In genomic region chr14:121964990-121965389, GRCm38 (mm10) we compare ENCODE assay signal across 10 mouse cellular contexts. TPM values are rescaled to one million over a fixed set of nuclear protein-coding genes. Genes with fewer than 3 reads are reported as not detected.
DNase-seq lines count a peak whose midpoint lies in the region; ATAC-seq and TF ChIP-seq lines count a peak whose summit lies in the region.
"Had no signal": no experiment of that assay in that cellular context is flagged by ENCODE, and none has a peak within 500 bp of the region (broad histone marks: within the 10 kb centered on the region; RNA-seq: fewer than 3 reads in every experiment).

Gene Gpr183, minus strand, starts transcription at chr14:121965195.

- WGBS in heart, adult 2 months, result 21% methylated on average over 6 of the region's 6 CpGs
- 4% methylated on average over 6 of the region's 6 CpGs for WGBS in thymus, adult 2 months
- 29% methylated on average over 6 of the region's 6 CpGs for WGBS in intestine, postnatal 0 days
- 32% methylated on average over 6 of the region's 6 CpGs for WGBS in stomach, postnatal 0 days

- peak within 1 kb of the TSS; percentile 7; the same call in 1 of the 2 replicates for H3K27ac ChIP-seq in heart, adult 2 months
- H3K27ac ChIP-seq in thymus, adult 2 months (ENCODE audit: control insufficient read depth, insufficient read depth, low read length), result peak within 1 kb of the TSS; percentile 75
- H3K27ac ChIP-seq in intestine, postnatal 0 days (ENCODE audit: low read depth, low read length), result no peak within 1 kb of the TSS
- H3K27ac ChIP-seq in stomach, postnatal 0 days (replicated peaks), result no peak within 1 kb of the TSS
- H3K27ac ChIP-seq: limb, embryonic 12.5 days had no signal

- peaks cover 7% of the 10 kb centered on the region for H3K4me1 ChIP-seq in heart, adult 2 months (ENCODE audit: control insufficient read depth, insufficient read depth, low read length)
- H3K4me1 ChIP-seq in thymus, adult 2 months (replicated peaks; ENCODE audit: control insufficient read depth, insufficient read depth, low read length), result peaks cover 35% of the 10 kb centered on the region
- no peaks in the 10 kb centered on the region for H3K4me1 ChIP-seq in intestine, postnatal 0 days (replicated peaks; ENCODE audit: control insufficient read depth, insufficient read depth, low read length)
- peaks cover 6% of the 10 kb centered on the region; the same call in 1 of the 2 replicates for H3K4me1 ChIP-seq in stomach, postnatal 0 days (replicated peaks; ENCODE audit: control insufficient read depth, insufficient read depth)

- peaks cover 5% of the 10 kb centered on the region; the same call in 1 of the 2 replicates for H3K79me2 ChIP-seq in heart, adult 2 months (replicated peaks; ENCODE audit: control insufficient read depth, insufficient read depth, low read length)

- no peak within 1 kb of the TSS for H3K4me3 ChIP-seq in heart, adult 2 months
- H3K4me3 ChIP-seq in thymus, adult 2 months (ENCODE audit: control insufficient read depth, insufficient read depth, low read length), result peak within 1 kb of the TSS; percentile 31; the same call in 1 of the 2 replicates
- no peak within 1 kb of the TSS for H3K4me3 ChIP-seq in intestine, postnatal 0 days (ENCODE audit: low read depth, low read length)
- 0 out of 2 replicates have a peak within 1 kb of the TSS, but pooled peaks have one; percentile 6 for H3K4me3 ChIP-seq in stomach, postnatal 0 days (ENCODE audit: low read depth, low read length)
- H3K4me3 ChIP-seq: limb, embryonic 12.5 days had no signal

- TF ChIP-seq POLR2A in heart, adult 2 months (IDR thresholded peaks at IDR 0.05; ENCODE audit: insufficient read depth, low read depth, low read length), result peak; percentile 43; the same call in 1 of the 2 replicates
- no peak for TF ChIP-seq POLR2A in thymus, adult 2 months (IDR thresholded peaks at IDR 0.05; ENCODE audit: control insufficient read depth, extremely low read depth, insufficient read depth, low read length, poor library complexity)

- no peak within 1 kb of the TSS for H3K9ac ChIP-seq in heart, adult 2 months (ENCODE audit: low read depth, low read length)
- peak within 1 kb of the TSS; percentile 0; the same call in 1 of the 2 replicates for H3K9ac ChIP-seq in intestine, postnatal 0 days (ENCODE audit: low read depth, low read length)
- no peak within 1 kb of the TSS for H3K9ac ChIP-seq in stomach, postnatal 0 days (ENCODE audit: low read length)
- H3K9ac ChIP-seq: limb, embryonic 12.5 days had no signal

- no peak for TF ChIP-seq CTCF in heart, adult 2 months (IDR thresholded peaks at IDR 0.05)
- TF ChIP-seq CTCF in thymus, adult 2 months (IDR thresholded peaks at IDR 0.05; ENCODE audit: borderline replicate concordance, control insufficient read depth, extremely low read depth, insufficient read depth, low read length, poor library complexity), result no peak
- no peak for TF ChIP-seq CTCF in intestine, postnatal 0 days (IDR thresholded peaks at IDR 0.05; ENCODE audit: low read depth)
- TF ChIP-seq CTCF in stomach, postnatal 0 days (IDR thresholded peaks at IDR 0.05; ENCODE audit: low read depth), result no peak

- H3K4me2 ChIP-seq in intestine, postnatal 0 days (replicated peaks; ENCODE audit: low read depth), result peak within 1 kb of the TSS; percentile 38
- H3K4me2 ChIP-seq in stomach, postnatal 0 days (replicated peaks; ENCODE audit: low read depth), result peak within 1 kb of the TSS; percentile 28
- H3K4me2 ChIP-seq: limb, embryonic 12.5 days had no signal

- no peaks in the 10 kb centered on the region for H3K36me3 ChIP-seq in heart, adult 2 months (ENCODE audit: control insufficient read depth, insufficient read depth, low read length)
- H3K36me3 ChIP-seq in thymus, adult 2 months (ENCODE audit: control insufficient read depth, insufficient read depth, low read length), result no peaks in the 10 kb centered on the region
- H3K36me3 ChIP-seq in intestine, postnatal 0 days (ENCODE audit: control insufficient read depth, insufficient read depth), result no peaks in the 10 kb centered on the region
- no peaks in the 10 kb centered on the region for H3K36me3 ChIP-seq in stomach, postnatal 0 days (ENCODE audit: control insufficient read depth, insufficient read depth, low read length)

- DNase-seq in heart, adult 2 months, result peak in 1 of 2 experiments; percentile 43
- DNase-seq in heart, postnatal 36 days, result no peak
- peak; percentile 31 for DNase-seq in thymus, adult 2 months
- no peak for DNase-seq in thymus, postnatal 4 days
- no peak for DNase-seq in stomach, postnatal 0 days (ENCODE audit: low spot score)
- no peak for DNase-seq in right cerebral cortex, postnatal 25 days
- DNase-seq in retina, postnatal 1 day, result no peak
- DNase-seq: adrenal gland, postnatal 14 days had no signal

- no peak for ATAC-seq in intestine, postnatal 0 days
- no peak for ATAC-seq in stomach, postnatal 0 days (ENCODE audit: low FRiP score, low TSS enrichment)

- no peaks in the 10 kb centered on the region for H3K9me3 ChIP-seq in intestine, postnatal 0 days (ENCODE audit: control insufficient read depth)
- H3K9me3 ChIP-seq in stomach, postnatal 0 days (ENCODE audit: control insufficient read depth, low read length), result no peaks in the 10 kb centered on the region
- H3K9me3 ChIP-seq: limb, embryonic 12.5 days had no signal

- H3K27me3 ChIP-seq in heart, adult 2 months (ENCODE audit: control insufficient read depth, insufficient read depth, low read length), result no peaks in the 10 kb centered on the region
- H3K27me3 ChIP-seq in thymus, adult 2 months (ENCODE audit: control insufficient read depth, insufficient read depth, low read length), result no peaks in the 10 kb centered on the region
- H3K27me3 ChIP-seq in intestine, postnatal 0 days (replicated peaks; ENCODE audit: control insufficient read depth, insufficient read depth, low read length), result no peaks in the 10 kb centered on the region
- H3K27me3 ChIP-seq in stomach, postnatal 0 days (ENCODE audit: control insufficient read depth, insufficient read depth, low read length), result no peaks in the 10 kb centered on the region
- H3K27me3 ChIP-seq: limb, embryonic 12.5 days had no signal

- TF ChIP-seq EP300 in heart, adult 2 months (IDR thresholded peaks at IDR 0.05; ENCODE audit: insufficient read depth, low read depth, low read length), result no peak
- TF ChIP-seq EP300 in stomach, postnatal 0 days (optimal IDR thresholded peaks at IDR 0.05), result no peak

- intact Hi-C loops in heart, adult 2 months (cut with DNase I), result no loop called here
- intact Hi-C loops in heart, postnatal 36 days (cut with DNase I), result no loop called here

RNA-seq across cellular contexts. Expression of gene Gpr183, which starts in this region (rescaled TPM):
- 1 to 10 TPM in 1 of 2 experiments, under 1 TPM in 1; 0.84 to 1.1 TPM for total RNA-seq in heart, adult 2 months (2021)
- 1.3 and 1.4 TPM in 2 replicates for polyA plus RNA-seq in heart, adult 2 months (2012; rRNA removed)
- total RNA-seq in heart, postnatal 36 days (2021), result 1 to 10 TPM; 1.2 to 2.0 TPM
- 10.1 and 10.3 TPM in 2 replicates for polyA plus RNA-seq in thymus, adult 2 months (2012; rRNA removed)
- polyA plus RNA-seq in intestine, postnatal 0 days (2015; fragmentation: Nextera tagmentation; extraction: Ambion mirVana), result 1.5 and 1.6 TPM in 2 replicates
- 1.8 and 2.0 TPM in 2 replicates for polyA plus RNA-seq in stomach, postnatal 0 days (2015; fragmentation: Nextera tagmentation; extraction: Ambion mirVana)

Comparison
In these comparisons a context has a peak if more than half of its experiments do, and no peak if none do; other contexts are left out.
1. H3K27ac ChIP-seq: peak in heart, adult 2 months (single experiment) and thymus, adult 2 months (single experiment); none in intestine, postnatal 0 days (single experiment) and stomach, postnatal 0 days (single experiment).
2. H3K4me3 ChIP-seq: peak in thymus, adult 2 months (single experiment) and stomach, postnatal 0 days (single experiment); none in heart, adult 2 months (single experiment) and intestine, postnatal 0 days (single experiment).